Mouse (Mus musculus) lung, postnatal 0 days (tissue): ENCODE measurements around the gene Vmn1r29. TPM values are rescaled to one million over a fixed set of nuclear protein-coding genes. Genes with fewer than 3 reads are reported as not detected.
"Not testable (repeated sequence)": the region's sequence is repeated elsewhere in the genome, so short reads cannot be mapped to it uniquely, and the experiment has no call there.

Source experiments
- ATAC-seq: fragments of 200-750 bp; cut with Nextera tagmentation; 2 replicates; pipeline ENCODE4 v1.8.0; 2017; ENCODE audit warnings: moderate library complexity
- DNase-seq: peaks from one replicate; pipeline ENCODE4 v3.0.0-alpha.2; 2016; ENCODE audit warnings: low spot score
- H3K27ac ChIP-seq: fragments of 300-500 bp; sonication (generic); 2 replicates; pipeline ENCODE4 v1.5.1; 2014; ENCODE audit warnings: antibody characterized with exemption, mild to moderate bottlenecking, low read length, mixed read lengths
- H3K27me3 ChIP-seq: fragments of 300-500 bp; sonication (generic); replicated peaks from 2 replicates; pipeline ENCODE4 v1.6.1; 2014; ENCODE audit warnings: low read length, mixed read lengths; ENCODE audit not compliant: insufficient read depth
- H3K36me3 ChIP-seq: fragments of 300-500 bp; sonication (generic); 2 replicates; pipeline ENCODE4 v1.6.1; 2014; ENCODE audit warnings: low read length, mixed read lengths; ENCODE audit not compliant: insufficient read depth
- H3K4me1 ChIP-seq: fragments of 300-500 bp; sonication (generic); 2 replicates; pipeline ENCODE4 v1.6.1; 2014; ENCODE audit warnings: antibody characterized with exemption, low read depth, low read length, mixed read lengths; ENCODE audit not compliant: insufficient read depth
- H3K4me2 ChIP-seq: fragments of 300-500 bp; sonication (generic); replicated peaks from 2 replicates; pipeline ENCODE4 v1.6.1; 2014; ENCODE audit warnings: low read depth, mild to moderate bottlenecking, low read length, moderate library complexity, mixed read lengths
- H3K4me3 ChIP-seq: fragments of 300-500 bp; sonication (generic); 2 replicates; pipeline ENCODE4 v1.5.1; 2014; ENCODE audit warnings: low read depth, low read length
- H3K9ac ChIP-seq: fragments of 300-500 bp; sonication (generic); replicated peaks from 2 replicates; pipeline ENCODE4 v1.6.1; 2014; ENCODE audit warnings: low read depth, mild to moderate bottlenecking
- H3K9me3 ChIP-seq: fragments of 300-500 bp; sonication (generic); 2 replicates; pipeline ENCODE4 v1.6.1; 2016; ENCODE audit warnings: low read length, mixed read lengths
- CTCF ChIP-seq: IDR thresholded peaks from 2 replicates; pipeline ENCODE4 v1.5.1; 2016; ENCODE audit warnings: antibody characterized with exemption, mild to moderate bottlenecking
- EP300 ChIP-seq: IDR thresholded peaks from 2 replicates; pipeline ENCODE4 v1.6.1; 2016; ENCODE audit warnings: antibody characterized with exemption, mild to moderate bottlenecking, control low read depth
- WGBS: fragments of 180-500 bp; shearing (Covaris S2); extraction: QIAGEN DNeasy Blood & Tissue Kit; methylation state at CpG from one replicate; pipeline ENCODE4 v1.1.7; 2014; 5-methylcytosine and 5-hydroxymethylcytosine counted together
- polyA plus RNA-seq: library from polyadenylated mRNA; unstranded; fragments of >200 nt; fragmentation: Nextera tagmentation; extraction: Ambion mirVana; gene quantifications from 2 replicates; pipeline ENCODE4 v1.2.1, GENCODE M21; 2015

The Vmn1r29 gene
- not detected in 2 replicates for polyA plus RNA-seq

GRCm38 (mm10) chr6:58301249-58301648 is at the start of gene Vmn1r29:
TSS of gene Vmn1r29 (plus strand) at chr6:58301549.
- Histone ChIP-seq H3K36me3 (no peaks in the 10 kb centered on the region), H3K9me3 (no peaks in the 10 kb centered on the region), H3K27ac (no peak within 1 kb of the TSS), H3K27me3 (no peaks in the 10 kb centered on the region), H3K4me2 (no peak within 1 kb of the TSS), H3K9ac (no peak within 1 kb of the TSS), H3K4me3 (no peak within 1 kb of the TSS), H3K4me1 (no peaks in the 10 kb centered on the region)
- no peak for TF ChIP-seq EP300
- TF ChIP-seq CTCF = no peak
- ATAC-seq (no peak), DNase-seq (no peak)

- Histone ChIP-seq H3K4me3 (no peak within 1 kb of the TSS), H3K4me1 (no peaks in the 10 kb centered on the region), H3K4me2 (no peak within 1 kb of the TSS), H3K9ac (no peak within 1 kb of the TSS), H3K9me3 (no peaks in the 10 kb centered on the region), H3K27me3 (no peaks in the 10 kb centered on the region), H3K27ac (no peak within 1 kb of the TSS), H3K36me3 (no peaks in the 10 kb centered on the region)
- ATAC-seq = no peak
- DNase-seq = no peak
- no peak for TF ChIP-seq CTCF
- no peak for TF ChIP-seq EP300
- WGBS = 81% methylated on average over 1 of the region's 1 CpGs
Measured at GRCm38 (mm10) chr6:58261737-58262136, 39.6 kb upstream of the Vmn1r29 start, which contains the start of gene Vmn1r28. TSS of gene Vmn1r28 (plus strand) at chr6:58262037.

GRCm38 (mm10) chr6:58279661-58280060 is 21.7 kb upstream of the Vmn1r29 start:
- 100% methylated on average over 1 of the region's 1 CpGs for WGBS
- not testable (repeated sequence) for DNase-seq, H3K4me1 ChIP-seq, H3K9ac ChIP-seq, H3K27me3 ChIP-seq, H3K27ac ChIP-seq, H3K9me3 ChIP-seq, ATAC-seq, H3K4me2 ChIP-seq, H3K4me3 ChIP-seq, H3K36me3 ChIP-seq

GRCm38 (mm10) chr6:58292201-58292600 is 9.1 kb upstream of the Vmn1r29 start:
- Histone ChIP-seq H3K9me3 (no peaks in the 10 kb centered on the region), H3K4me3 (no peak overlapping the region), H3K4me1 (no peaks in the 10 kb centered on the region), H3K36me3 (no peaks in the 10 kb centered on the region), H3K27me3 (no peaks in the 10 kb centered on the region), H3K4me2 (no peak overlapping the region), H3K9ac (no peak overlapping the region), H3K27ac (no peak overlapping the region)
- no peak for TF ChIP-seq EP300
- no peak for TF ChIP-seq CTCF
- no peak for DNase-seq
- WGBS = 79% methylated on average over 2 of the region's 2 CpGs
- ATAC-seq = no peak

GRCm38 (mm10) chr6:58298511-58298910 is 2.8 kb upstream of the Vmn1r29 start:
- not testable (repeated sequence) for H3K4me1 ChIP-seq, H3K4me3 ChIP-seq, H3K27me3 ChIP-seq, H3K9me3 ChIP-seq, H3K27ac ChIP-seq, H3K4me2 ChIP-seq, ATAC-seq, DNase-seq, H3K9ac ChIP-seq, H3K36me3 ChIP-seq
- WGBS = 79% methylated on average over 19 of the region's 19 CpGs

GRCm38 (mm10) chr6:58330686-58331085 is 29.3 kb downstream of the Vmn1r29 start:
- H3K36me3 ChIP-seq, H3K4me3 ChIP-seq, H3K27ac ChIP-seq, ATAC-seq, H3K9ac ChIP-seq, H3K4me2 ChIP-seq, H3K4me1 ChIP-seq, H3K9me3 ChIP-seq, DNase-seq, H3K27me3 ChIP-seq: not testable (repeated sequence)
- 74% methylated on average over 17 of the region's 17 CpGs for WGBS

Other genes starting within 250 kb of the Vmn1r29 start
- gene Vmn1r27, start 82.7 kb upstream of the Vmn1r29 start, polyA plus RNA-seq = not detected in 2 replicates
- not detected in 2 replicates for gene Vmn1r28, start 39.5 kb upstream of the Vmn1r29 start, polyA plus RNA-seq
- not detected in 2 replicates for gene Vmn1r30, start 141.8 kb downstream of the Vmn1r29 start, polyA plus RNA-seq
- not detected in 2 replicates for gene Vmn1r31, start 173.8 kb downstream of the Vmn1r29 start, polyA plus RNA-seq